In genomic region chr10:77685895-77686664, GRCm38 (mm10) we compare ENCODE assay signal across 19 mouse cellular contexts. TPM values are rescaled to one million over a fixed set of nuclear protein-coding genes. Genes with fewer than 3 reads are reported as not detected.
DNase-seq lines count a peak whose midpoint lies in the region; ATAC-seq and TF ChIP-seq lines count a peak whose summit lies in the region.
"Had no signal": no experiment of that assay in that cellular context is flagged by ENCODE, and none has a peak within 500 bp of the region (broad histone marks: within the 10 kb centered on the region; RNA-seq: fewer than 3 reads in every experiment).

Tspear (plus strand) TSS chr10:77686569.

- TF ChIP-seq CTCF in lung, postnatal 0 days (IDR thresholded peaks at IDR 0.05), result no peak

- DNase-seq in heart, embryonic 10.5 days (ENCODE audit: low spot score), result no peak
- no peak for DNase-seq in heart, postnatal 14 days
- no peak for DNase-seq in lung, postnatal 0 days (ENCODE audit: low spot score)
- DNase-seq in lung, postnatal 4 days, result no peak
- DNase-seq in embryo, embryonic 9.5 days (ENCODE audit: extremely low spot score), result no peak
- DNase-seq in adrenal gland, postnatal 10 days, result no peak
- DNase-seq: cerebellum, adult 18-20 months; kidney, postnatal 25 days; lung, adult 18-20 months had no signal

- peak within 1 kb of the TSS; percentile 39 for H3K4me3 ChIP-seq in heart, embryonic 10.5 days
- no peak within 1 kb of the TSS for H3K4me3 ChIP-seq in lung, postnatal 0 days (ENCODE audit: low read depth, low read length)
- 0 out of 2 replicates have a peak within 1 kb of the TSS, but pooled peaks have one; percentile 6 for H3K4me3 ChIP-seq in heart, embryonic 15.5 days
- H3K4me3 ChIP-seq in stomach, embryonic 16.5 days (replicated peaks; ENCODE audit: low read length), result no peak within 1 kb of the TSS
- H3K4me3 ChIP-seq: forebrain, embryonic 12.5 days; hindbrain, embryonic 15.5 days; limb, embryonic 12.5 days; myocyte had no signal

- no peak within 1 kb of the TSS for H3K4me2 ChIP-seq in lung, postnatal 0 days (replicated peaks; ENCODE audit: low read depth, low read length)
- H3K4me2 ChIP-seq in heart, embryonic 15.5 days, result peak within 1 kb of the TSS; percentile 40
- H3K4me2 ChIP-seq in stomach, embryonic 16.5 days (ENCODE audit: low read depth, low read length), result peak within 1 kb of the TSS; percentile 33
- H3K4me2 ChIP-seq: forebrain, embryonic 12.5 days; hindbrain, embryonic 15.5 days; limb, embryonic 12.5 days; midbrain, embryonic 11.5 days had no signal

- H3K9ac ChIP-seq in lung, postnatal 0 days (replicated peaks; ENCODE audit: low read depth), result no peak within 1 kb of the TSS
- no peak within 1 kb of the TSS for H3K9ac ChIP-seq in heart, embryonic 15.5 days
- H3K9ac ChIP-seq in stomach, embryonic 16.5 days (ENCODE audit: low read length), result peak within 1 kb of the TSS; percentile 31; the same call in 1 of the 2 replicates
- H3K9ac ChIP-seq: forebrain, embryonic 12.5 days; hindbrain, embryonic 15.5 days; limb, embryonic 12.5 days had no signal

- H3K4me1 ChIP-seq in heart, embryonic 10.5 days, result peaks cover 20% of the 10 kb centered on the region
- H3K4me1 ChIP-seq in lung, postnatal 0 days (ENCODE audit: insufficient read depth, low read depth, low read length), result no peaks in the 10 kb centered on the region
- peaks cover 9% of the 10 kb centered on the region for H3K4me1 ChIP-seq in heart, embryonic 15.5 days (replicated peaks)
- H3K4me1 ChIP-seq in stomach, embryonic 16.5 days (ENCODE audit: control insufficient read depth, insufficient read depth, low read length), result peaks cover 3% of the 10 kb centered on the region; the same call in 1 of the 2 replicates

- intact Hi-C loops in heart, postnatal 14 days (cut with DNase I), result no loop called here

- WGBS in heart, embryonic 10.5 days, result 2% methylated on average over 22 of the region's 22 CpGs
- 2% methylated on average over 22 of the region's 22 CpGs for WGBS in lung, postnatal 0 days
- 3% methylated on average over 22 of the region's 22 CpGs for WGBS in heart, embryonic 15.5 days
- WGBS in stomach, embryonic 16.5 days, result 7% methylated on average over 22 of the region's 22 CpGs

- H3K27me3 ChIP-seq in heart, embryonic 10.5 days (ENCODE audit: insufficient read depth, poor library complexity, severe bottlenecking), result peaks cover 85% of the 10 kb centered on the region
- H3K27me3 ChIP-seq in lung, postnatal 0 days (replicated peaks; ENCODE audit: insufficient read depth, low read length), result 0 out of 2 replicates have a peak, but pooled peaks cover 7% of the 10 kb centered on the region
- H3K27me3 ChIP-seq in heart, embryonic 15.5 days, result peaks cover 71% of the 10 kb centered on the region
- no peaks in the 10 kb centered on the region; the same call in 1 of the 2 replicates for H3K27me3 ChIP-seq in stomach, embryonic 16.5 days (ENCODE audit: control insufficient read depth, insufficient read depth, low read length)

- no peak within 1 kb of the TSS for H3K27ac ChIP-seq in heart, embryonic 10.5 days
- H3K27ac ChIP-seq in lung, postnatal 0 days (ENCODE audit: low read length), result no peak within 1 kb of the TSS
- no peak within 1 kb of the TSS for H3K27ac ChIP-seq in heart, embryonic 15.5 days
- H3K27ac ChIP-seq in stomach, embryonic 16.5 days (ENCODE audit: low read length), result peak within 1 kb of the TSS; percentile 74
- H3K27ac ChIP-seq: forebrain, embryonic 12.5 days; hindbrain, embryonic 15.5 days; limb, embryonic 12.5 days had no signal

- 0 out of 2 replicates have a peak, but pooled peaks have one; percentile 12 for ATAC-seq in lung, postnatal 0 days
- ATAC-seq in heart, embryonic 15.5 days (replicated peaks; ENCODE audit: insufficient number of reproducible peaks, insufficient read depth, low FRiP score, low read depth), result no peak
- peak; percentile 73; the same call in 1 of the 2 replicates for ATAC-seq in stomach, embryonic 16.5 days (ENCODE audit: insufficient read depth, low FRiP score)

- no peak for TF ChIP-seq EP300 in lung, postnatal 0 days (IDR thresholded peaks at IDR 0.05)

- no peaks in the 10 kb centered on the region for H3K9me3 ChIP-seq in heart, embryonic 10.5 days
- no peaks in the 10 kb centered on the region for H3K9me3 ChIP-seq in lung, postnatal 0 days (ENCODE audit: low read length)
- H3K9me3 ChIP-seq in heart, embryonic 15.5 days (replicated peaks), result no peaks in the 10 kb centered on the region
- H3K9me3 ChIP-seq in stomach, embryonic 16.5 days (replicated peaks; ENCODE audit: control insufficient read depth, low read length), result no peaks in the 10 kb centered on the region
- H3K9me3 ChIP-seq: forebrain, embryonic 12.5 days; hindbrain, embryonic 15.5 days; limb, embryonic 12.5 days had no signal

- no peaks in the 10 kb centered on the region for H3K36me3 ChIP-seq in heart, embryonic 10.5 days
- H3K36me3 ChIP-seq in lung, postnatal 0 days (ENCODE audit: insufficient read depth, low read length), result no peaks in the 10 kb centered on the region
- H3K36me3 ChIP-seq in heart, embryonic 15.5 days, result no peaks in the 10 kb centered on the region
- no peaks in the 10 kb centered on the region for H3K36me3 ChIP-seq in stomach, embryonic 16.5 days (ENCODE audit: control insufficient read depth, insufficient read depth, low read length)
- H3K36me3 ChIP-seq: forebrain, embryonic 12.5 days; hindbrain, embryonic 15.5 days; limb, embryonic 12.5 days had no signal

RNA-seq across cellular contexts. Expression of gene Tspear, which starts in this region (rescaled TPM):
- polyA plus RNA-seq in heart, embryonic 10.5 days (2016; fragmentation: Nextera tagmentation; extraction: Ambion mirVana), result 0.14 and 0.38 TPM in 2 replicates
- under 1 TPM in 1 of 2 experiments, not detected in 1; 0.17 TPM for total RNA-seq in heart, postnatal 14 days (2021)
- 0.12 and 0.13 TPM in 2 replicates for polyA plus RNA-seq in lung, postnatal 0 days (2015; fragmentation: Nextera tagmentation; extraction: Ambion mirVana)
- 0.42 TPM in 1 of 2 replicates, not detected in the other for polyA plus RNA-seq in heart, embryonic 15.5 days (2015; fragmentation: Nextera tagmentation; extraction: Ambion mirVana)
- 0.96 and 1.5 TPM in 2 replicates for polyA plus RNA-seq in stomach, embryonic 16.5 days (2015; fragmentation: Nextera tagmentation; extraction: Ambion mirVana)
- total RNA-seq in adrenal gland, postnatal 10 days (2021), result under 1 TPM; 0.27 to 0.64 TPM
- total RNA-seq: gastrocnemius, adult 18-20 months; layer of hippocampus, postnatal 25 days had no signal
- polyA plus RNA-seq: C2C12, myocyte had no signal

Comparison
In these comparisons a context has a peak if more than half of its experiments do, and no peak if none do; other contexts are left out.
1. Peak in ATAC-seq in lung, postnatal 0 days; RNA of the gene not detected or under 1 TPM.
2. H3K4me3 ChIP-seq: peak in heart, embryonic 10.5 days (single experiment) and heart, embryonic 15.5 days (single experiment); none in lung, postnatal 0 days (single experiment) and stomach, embryonic 16.5 days (single experiment).